Mouse (Mus musculus) intestine, embryonic 16.5 days (tissue): ENCODE measurements around the gene Tfap2a. TPM values are rescaled to one million over a fixed set of nuclear protein-coding genes. Genes with fewer than 3 reads are reported as not detected.

Experiments
- ATAC-seq: fragments of 200-750 bp; cut with Nextera tagmentation; 2 replicates; pipeline ENCODE4 v1.8.0; 2017; ENCODE audit warnings: moderate TSS enrichment, moderate library complexity
- H3K27ac ChIP-seq: fragments of 300-500 bp; sonication (generic); 2 replicates; pipeline ENCODE4 v1.5.1; 2014; ENCODE audit warnings: mild to moderate bottlenecking, low read length
- H3K27me3 ChIP-seq: fragments of 300-500 bp; sonication (generic); replicated peaks from 2 replicates; pipeline ENCODE4 v1.6.1; 2014; ENCODE audit warnings: low read length, control low read depth, mixed read lengths; ENCODE audit not compliant: control insufficient read depth, insufficient read depth
- H3K36me3 ChIP-seq: fragments of 300-500 bp; sonication (generic); 2 replicates; pipeline ENCODE4 v1.6.1; 2014; ENCODE audit warnings: low read length, control low read depth; ENCODE audit not compliant: control insufficient read depth, insufficient read depth
- H3K4me1 ChIP-seq: fragments of 300-500 bp; sonication (generic); 2 replicates; pipeline ENCODE4 v1.6.1; 2014; ENCODE audit warnings: low read length, control low read depth, mixed read lengths; ENCODE audit not compliant: control insufficient read depth, insufficient read depth
- H3K4me2 ChIP-seq: fragments of 300-500 bp; sonication (generic); 2 replicates; pipeline ENCODE4 v1.6.1; 2014; ENCODE audit warnings: low read depth, low read length, control low read depth
- H3K4me3 ChIP-seq: fragments of 300-500 bp; sonication (generic); 2 replicates; pipeline ENCODE4 v1.5.1; 2014; ENCODE audit warnings: mild to moderate bottlenecking, low read length
- H3K9ac ChIP-seq: fragments of 300-500 bp; sonication (generic); 2 replicates; pipeline ENCODE4 v1.6.1; 2014; ENCODE audit warnings: low read depth, low read length
- H3K9me3 ChIP-seq: fragments of 300-500 bp; sonication (generic); 2 replicates; pipeline ENCODE4 v1.6.1; 2016; ENCODE audit warnings: low read length, control low read depth; ENCODE audit not compliant: control insufficient read depth
- WGBS: fragments of 180-500 bp; shearing (Covaris S2); extraction: QIAGEN DNeasy Blood & Tissue Kit; methylation state at CpG from one replicate; pipeline ENCODE4 v1.1.7; 2014; 5-methylcytosine and 5-hydroxymethylcytosine counted together
- polyA plus RNA-seq: library from polyadenylated mRNA; unstranded; fragments of >200 nt; fragmentation: Nextera tagmentation; extraction: Ambion mirVana; gene quantifications from 2 replicates; pipeline ENCODE4 v1.2.1, GENCODE M21; 2015

The Tfap2a gene
- polyA plus RNA-seq, 1 experiment from 2014 or later = 0.24 TPM

GRCm38 (mm10) chr13:40716771-40717716, 21.1 kb downstream of the Tfap2a start:
- no peaks in the 10 kb centered on the region for H3K9me3 ChIP-seq
- no peak overlapping the region for H3K9ac ChIP-seq
- peak overlapping the region; percentile 9; the same call in 1 of the 2 replicates for H3K4me3 ChIP-seq
- no peaks in the 10 kb centered on the region for H3K4me1 ChIP-seq
- no peaks in the 10 kb centered on the region for H3K36me3 ChIP-seq
- ATAC-seq = peak; percentile 42; the same call in 1 of the 2 replicates
- H3K27me3 ChIP-seq = peaks cover 74% of the 10 kb centered on the region
- peak overlapping the region; percentile 25; the same call in 1 of the 2 replicates for H3K4me2 ChIP-seq
- H3K27ac ChIP-seq = no peak overlapping the region
- WGBS = 9% methylated on average over 37 of the region's 37 CpGs

GRCm38 (mm10) chr13:40714531-40714930, 23.6 kb downstream of the Tfap2a start:
- H3K9me3 ChIP-seq = no peaks in the 10 kb centered on the region
- H3K27me3 ChIP-seq = peaks cover 78% of the 10 kb centered on the region
- no peak for ATAC-seq
- H3K4me2 ChIP-seq = no peak overlapping the region
- H3K27ac ChIP-seq = no peak overlapping the region
- no peak overlapping the region for H3K4me3 ChIP-seq
- H3K4me1 ChIP-seq = no peaks in the 10 kb centered on the region
- H3K36me3 ChIP-seq = no peaks in the 10 kb centered on the region
- H3K9ac ChIP-seq = no peak overlapping the region
- 13% methylated on average over 2 of the region's 2 CpGs for whole genome bisulfite sequencing

GRCm38 (mm10) chr13:40713681-40714080, 24.5 kb downstream of the Tfap2a start:
- 11% methylated on average over 5 of the region's 5 CpGs for WGBS
- Histone ChIP-seq H3K27me3 (peaks cover 77% of the 10 kb centered on the region), H3K27ac (no peak overlapping the region)

GRCm38 (mm10) chr13:40713241-40713640, 24.9 kb downstream of the Tfap2a start:
- Histone ChIP-seq H3K4me2 (no peak overlapping the region), H3K4me3 (no peak overlapping the region), H3K9me3 (no peaks in the 10 kb centered on the region), H3K4me1 (no peaks in the 10 kb centered on the region), H3K27ac (no peak overlapping the region), H3K36me3 (no peaks in the 10 kb centered on the region), H3K27me3 (peaks cover 77% of the 10 kb centered on the region), H3K9ac (no peak overlapping the region)
- WGBS = 6% methylated on average over 4 of the region's 4 CpGs
- ATAC-seq = no peak

More at GRCm38 (mm10) chr13:40713681-40714080, 24.5 kb downstream of the Tfap2a start:
- H3K9ac ChIP-seq = no peak overlapping the region
- H3K4me1 ChIP-seq = no peaks in the 10 kb centered on the region
- H3K4me3 ChIP-seq = no peak overlapping the region
- ATAC-seq = no peak
- no peaks in the 10 kb centered on the region for H3K36me3 ChIP-seq
- no peaks in the 10 kb centered on the region for H3K9me3 ChIP-seq
- no peak overlapping the region for H3K4me2 ChIP-seq

- H3K4me1 ChIP-seq = no peaks in the 10 kb centered on the region
- no peak overlapping the region for H3K27ac ChIP-seq
- no peaks in the 10 kb centered on the region for H3K36me3 ChIP-seq
- H3K4me2 ChIP-seq = no peak overlapping the region
- no peak overlapping the region for H3K9ac ChIP-seq
- no peak overlapping the region for H3K4me3 ChIP-seq
- 3% methylated on average over 4 of the region's 4 CpGs for WGBS
- no peaks in the 10 kb centered on the region for H3K9me3 ChIP-seq
- ATAC-seq = no peak
- peaks cover 76% of the 10 kb centered on the region for H3K27me3 ChIP-seq
Observed at GRCm38 (mm10) chr13:40712526-40712832, 25.7 kb downstream of the Tfap2a start.

GRCm38 (mm10) chr13:40711661-40712525, 26.3 kb downstream of the Tfap2a start:
- Histone ChIP-seq H3K4me1 (no peaks in the 10 kb centered on the region), H3K36me3 (no peaks in the 10 kb centered on the region), H3K27me3 (peaks cover 76% of the 10 kb centered on the region), H3K4me3 (no peak overlapping the region), H3K9me3 (no peaks in the 10 kb centered on the region), H3K27ac (no peak overlapping the region), H3K9ac (no peak overlapping the region), H3K4me2 (no peak overlapping the region)
- ATAC-seq = no peak
- 3% methylated on average over 7 of the region's 7 CpGs for WGBS

- H3K36me3 ChIP-seq = no peaks in the 10 kb centered on the region
Observed at GRCm38 (mm10) chr13:40710062-40710342, 28.2 kb downstream of the Tfap2a start.

GRCm38 (mm10) chr13:40709321-40710061, 28.7 kb downstream of the Tfap2a start:
- peaks cover 89% of the 10 kb centered on the region for H3K27me3 ChIP-seq
- no peak overlapping the region for H3K4me3 ChIP-seq
- no peaks in the 10 kb centered on the region for H3K9me3 ChIP-seq
- no peak overlapping the region for H3K9ac ChIP-seq
- ATAC-seq = no peak
- no peaks in the 10 kb centered on the region for H3K36me3 ChIP-seq
- WGBS = 2% methylated on average over 21 of the region's 21 CpGs
- no peak overlapping the region for H3K27ac ChIP-seq
- no peak overlapping the region for H3K4me2 ChIP-seq
- H3K4me1 ChIP-seq = no peaks in the 10 kb centered on the region

More at GRCm38 (mm10) chr13:40710062-40710342, 28.2 kb downstream of the Tfap2a start:
- H3K9ac ChIP-seq = no peak overlapping the region
- no peak for ATAC-seq
- H3K4me2 ChIP-seq = no peak overlapping the region
- WGBS = 2% methylated on average over 11 of the region's 11 CpGs
- no peaks in the 10 kb centered on the region for H3K4me1 ChIP-seq
- no peak overlapping the region for H3K4me3 ChIP-seq
- H3K9me3 ChIP-seq = no peaks in the 10 kb centered on the region
- H3K27me3 ChIP-seq = peaks cover 89% of the 10 kb centered on the region
- no peak overlapping the region for H3K27ac ChIP-seq

GRCm38 (mm10) chr13:40708913-40709312, 29.3 kb downstream of the Tfap2a start:
- H3K4me1 ChIP-seq = no peaks in the 10 kb centered on the region
- no peak for ATAC-seq
- no peak overlapping the region for H3K9ac ChIP-seq
- 2% methylated on average over 26 of the region's 26 CpGs for WGBS
- no peak overlapping the region for H3K4me2 ChIP-seq
- no peaks in the 10 kb centered on the region for H3K36me3 ChIP-seq
- H3K27me3 ChIP-seq = peaks cover 90% of the 10 kb centered on the region
- no peak overlapping the region for H3K4me3 ChIP-seq
- no peak overlapping the region for H3K27ac ChIP-seq
- H3K9me3 ChIP-seq = no peaks in the 10 kb centered on the region
